10 mouse cellular contexts compared by ENCODE assay signal in the genomic region with DNA sequence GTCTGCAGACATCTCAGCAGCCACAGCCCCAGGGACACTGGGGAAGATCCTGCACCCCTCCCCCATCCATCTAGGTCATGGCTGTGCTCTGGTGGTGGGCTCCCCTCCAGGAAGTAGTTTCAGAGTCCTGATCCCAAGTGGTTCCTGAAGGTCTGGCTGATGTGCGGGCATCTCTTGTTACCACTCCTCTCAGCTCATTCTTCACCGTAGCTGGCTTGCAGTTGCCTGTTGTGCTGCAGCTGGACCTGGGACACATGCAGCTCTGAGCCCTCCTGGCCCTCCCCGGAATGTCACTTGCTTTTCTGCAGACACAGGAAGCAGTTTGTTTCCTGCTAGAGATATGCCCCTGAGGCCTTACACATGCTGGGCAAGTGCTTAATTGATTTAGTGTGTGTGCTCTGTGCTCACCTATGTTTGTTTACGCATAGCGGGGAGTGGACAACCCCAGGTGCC.
DNase-seq lines count a peak whose midpoint lies in the region; ATAC-seq and TF ChIP-seq lines count a peak whose summit lies in the region.
"Had no signal": no experiment of that assay in that cellular context is flagged by ENCODE, and none has a peak within 500 bp of the region (broad histone marks: within the 10 kb centered on the region; RNA-seq: fewer than 3 reads in every experiment).

No protein-coding gene starts in this region.

- H3K4me1 ChIP-seq in heart, embryonic 16.5 days (ENCODE audit: control insufficient read depth, insufficient read depth, low read length) = peaks cover 16% of the 10 kb centered on the region
- H3K4me1 ChIP-seq in intestine, postnatal 0 days (replicated peaks; ENCODE audit: control insufficient read depth, insufficient read depth, low read length) = no peaks in the 10 kb centered on the region
- H3K4me1 ChIP-seq in stomach, postnatal 0 days (replicated peaks; ENCODE audit: control insufficient read depth, insufficient read depth) = no peaks in the 10 kb centered on the region; the same call in 1 of the 2 replicates
- H3K4me1 ChIP-seq: midbrain, embryonic 12.5 days had no signal

- no peak for TF ChIP-seq EP300 in stomach, postnatal 0 days (optimal IDR thresholded peaks at IDR 0.05)

- 0 out of 2 replicates have a peak, but pooled peaks cover 3% of the 10 kb centered on the region for H3K9me3 ChIP-seq in heart, embryonic 16.5 days (replicated peaks; ENCODE audit: control insufficient read depth, low read length)
- no peaks in the 10 kb centered on the region for H3K9me3 ChIP-seq in intestine, postnatal 0 days (ENCODE audit: control insufficient read depth)
- no peaks in the 10 kb centered on the region for H3K9me3 ChIP-seq in stomach, postnatal 0 days (ENCODE audit: control insufficient read depth, low read length)
- H3K9me3 ChIP-seq: heart, embryonic 13.5 days; midbrain, embryonic 12.5 days had no signal

- TF ChIP-seq CTCF in intestine, postnatal 0 days (IDR thresholded peaks at IDR 0.05; ENCODE audit: low read depth) = no peak
- TF ChIP-seq CTCF in stomach, postnatal 0 days (IDR thresholded peaks at IDR 0.05; ENCODE audit: low read depth) = no peak

- H3K27ac ChIP-seq in heart, embryonic 16.5 days (ENCODE audit: low read length) = no peak overlapping the region
- no peak overlapping the region for H3K27ac ChIP-seq in intestine, postnatal 0 days (ENCODE audit: low read depth, low read length)
- no peak overlapping the region for H3K27ac ChIP-seq in stomach, postnatal 0 days (replicated peaks)
- H3K27ac ChIP-seq: heart, embryonic 13.5 days; midbrain, embryonic 12.5 days had no signal

- ATAC-seq in heart, embryonic 16.5 days (replicated peaks; ENCODE audit: extremely low read depth, insufficient read depth, low FRiP score) = no peak
- peak; percentile 79 for ATAC-seq in intestine, postnatal 0 days
- ATAC-seq in stomach, postnatal 0 days (ENCODE audit: low FRiP score, low TSS enrichment) = peak; percentile 82

- no peaks in the 10 kb centered on the region for H3K27me3 ChIP-seq in heart, embryonic 16.5 days (ENCODE audit: control insufficient read depth, insufficient read depth, low read length)
- no peaks in the 10 kb centered on the region for H3K27me3 ChIP-seq in intestine, postnatal 0 days (replicated peaks; ENCODE audit: control insufficient read depth, insufficient read depth, low read length)
- H3K27me3 ChIP-seq in stomach, postnatal 0 days (ENCODE audit: control insufficient read depth, insufficient read depth, low read length) = no peaks in the 10 kb centered on the region
- H3K27me3 ChIP-seq: heart, embryonic 13.5 days; midbrain, embryonic 12.5 days had no signal

- no peak overlapping the region for H3K4me3 ChIP-seq in heart, embryonic 16.5 days (ENCODE audit: low read length)
- H3K4me3 ChIP-seq in intestine, postnatal 0 days (ENCODE audit: low read depth, low read length) = no peak overlapping the region
- H3K4me3 ChIP-seq in stomach, postnatal 0 days (ENCODE audit: low read depth, low read length) = no peak overlapping the region
- H3K4me3 ChIP-seq: heart, embryonic 13.5 days; midbrain, embryonic 12.5 days had no signal

- no peak for DNase-seq in heart, postnatal 25 days (ENCODE audit: low spot score)
- peak; percentile 26 for DNase-seq in embryo, embryonic 10.5 days (ENCODE audit: low spot score)
- peak; percentile 38 for DNase-seq in stomach, postnatal 0 days (ENCODE audit: low spot score)
- no peak for DNase-seq in adipocyte (ENCODE audit: low spot score)
- no peak for DNase-seq in layer of hippocampus, postnatal 25 days (ENCODE audit: extremely low spot score in 1 of 2, low spot score in 1 of 2)
- no peak for DNase-seq in gastrocnemius, postnatal 36 days

- no peak overlapping the region for H3K9ac ChIP-seq in heart, embryonic 16.5 days (ENCODE audit: low read length)
- no peak overlapping the region for H3K9ac ChIP-seq in intestine, postnatal 0 days (ENCODE audit: low read depth, low read length)
- no peak overlapping the region for H3K9ac ChIP-seq in stomach, postnatal 0 days (ENCODE audit: low read length)
- H3K9ac ChIP-seq: heart, embryonic 13.5 days; midbrain, embryonic 12.5 days had no signal

- 0 out of 2 replicates have a peak overlapping the region, but pooled peaks have one; percentile 2 for H3K4me2 ChIP-seq in heart, embryonic 16.5 days (ENCODE audit: low read depth, low read length)
- H3K4me2 ChIP-seq in intestine, postnatal 0 days (replicated peaks; ENCODE audit: low read depth) = no peak overlapping the region
- no peak overlapping the region for H3K4me2 ChIP-seq in stomach, postnatal 0 days (replicated peaks; ENCODE audit: low read depth)
- H3K4me2 ChIP-seq: heart, embryonic 13.5 days; midbrain, embryonic 12.5 days had no signal

- H3K36me3 ChIP-seq in heart, embryonic 16.5 days (ENCODE audit: control insufficient read depth, insufficient read depth) = no peaks in the 10 kb centered on the region
- H3K36me3 ChIP-seq in intestine, postnatal 0 days (ENCODE audit: control insufficient read depth, insufficient read depth) = no peaks in the 10 kb centered on the region
- H3K36me3 ChIP-seq in stomach, postnatal 0 days (ENCODE audit: control insufficient read depth, insufficient read depth, low read length) = no peaks in the 10 kb centered on the region
- H3K36me3 ChIP-seq: heart, embryonic 13.5 days; midbrain, embryonic 12.5 days had no signal

- intact Hi-C loops in heart, postnatal 25 days (cut with DNase I) = no loop called here
- intact Hi-C loops in gastrocnemius, postnatal 36 days (cut with DNase I) = no loop called here

- WGBS in heart, embryonic 16.5 days = 47% methylated on average over 5 of the region's 5 CpGs
- WGBS in intestine, postnatal 0 days = 30% methylated on average over 5 of the region's 5 CpGs
- WGBS in stomach, postnatal 0 days = 42% methylated on average over 5 of the region's 5 CpGs

Comparison
In these comparisons a context has a peak if more than half of its experiments do, and no peak if none do; other contexts are left out.
1. DNase-seq: peak in embryo, embryonic 10.5 days (single experiment) and stomach, postnatal 0 days (single experiment); none in heart, postnatal 25 days (single experiment), adipocyte (single experiment), layer of hippocampus, postnatal 25 days (0 of 2) and gastrocnemius, postnatal 36 days (0 of 2).